Mouse (Mus musculus): ENCODE results near the gene Pax8.

GRCm38 (mm10) chr2:24467156-24467555, 8.2 kb downstream of the Pax8 start:
- TF ChIP-seq CTCF (IDR thresholded peaks at IDR 0.05; ENCODE audit: extremely low read depth, insufficient read depth, insufficient read length, insufficient replicate concordance) = no peak
- no peak for TF ChIP-seq POLR2A (IDR thresholded peaks at IDR 0.05; ENCODE audit: low read depth, low read length)

All from spleen, adult 2 months (tissue).